Mouse (Mus musculus) neural tube, embryonic 13.5 days (tissue): ENCODE results near the gene Wnk4. TPM values are rescaled to one million over a fixed set of nuclear protein-coding genes. Genes with fewer than 3 reads are reported as not detected.

ENCODE experiments used
- ATAC-seq: fragments of 200-750 bp; cut with Nextera tagmentation; 2 replicates; pipeline ENCODE4 v1.8.0; 2017; ENCODE audit warnings: low read depth, mild to moderate bottlenecking, moderate TSS enrichment, moderate library complexity
- H3K27ac ChIP-seq: fragments of 300-500 bp; sonication (generic); replicated peaks from 2 replicates; pipeline ENCODE4 v1.5.1; 2015; ENCODE audit warnings: moderate library complexity, mild to moderate bottlenecking, inconsistent platforms
- H3K27me3 ChIP-seq: fragments of 300-500 bp; sonication (generic); 2 replicates; pipeline ENCODE4 v1.6.1; 2015; ENCODE audit warnings: mild to moderate bottlenecking, inconsistent platforms
- H3K36me3 ChIP-seq: fragments of 300-500 bp; sonication (generic); 2 replicates; pipeline ENCODE4 v1.6.1; 2015; ENCODE audit warnings: mild to moderate bottlenecking, inconsistent platforms
- H3K4me1 ChIP-seq: fragments of 300-500 bp; sonication (generic); replicated peaks from 2 replicates; pipeline ENCODE4 v1.6.1; 2015; ENCODE audit warnings: inconsistent platforms
- H3K4me2 ChIP-seq: fragments of 300-500 bp; sonication (generic); 2 replicates; pipeline ENCODE4 v1.6.1; 2015; ENCODE audit warnings: inconsistent platforms, mild to moderate bottlenecking, moderate library complexity
- H3K4me3 ChIP-seq: fragments of 300-500 bp; sonication (generic); 2 replicates; pipeline ENCODE4 v1.5.1; 2015; ENCODE audit warnings: mild to moderate bottlenecking, inconsistent platforms
- H3K9ac ChIP-seq: fragments of 300-500 bp; sonication (generic); 2 replicates; pipeline ENCODE4 v1.6.1; 2015; ENCODE audit warnings: moderate library complexity, mild to moderate bottlenecking, inconsistent platforms
- H3K9me3 ChIP-seq: fragments of 300-500 bp; sonication (generic); 2 replicates; pipeline ENCODE4 v1.6.1; 2016; ENCODE audit warnings: inconsistent platforms
- WGBS: fragments of 180-500 bp; shearing (Covaris S2); methylation state at CpG from one replicate; pipeline ENCODE4 v1.1.7; 2015; 5-methylcytosine and 5-hydroxymethylcytosine counted together
- polyA plus RNA-seq: library from polyadenylated mRNA; unstranded; fragments of >200 nt; fragmentation: Nextera tagmentation; extraction: Ambion mirVana; gene quantifications from 2 replicates; pipeline ENCODE4 v1.2.1, GENCODE M21; 2015

Gene Wnk4
- polyA plus RNA-seq, 1 experiment from 2014 or later = 5.5 TPM

DNA sequence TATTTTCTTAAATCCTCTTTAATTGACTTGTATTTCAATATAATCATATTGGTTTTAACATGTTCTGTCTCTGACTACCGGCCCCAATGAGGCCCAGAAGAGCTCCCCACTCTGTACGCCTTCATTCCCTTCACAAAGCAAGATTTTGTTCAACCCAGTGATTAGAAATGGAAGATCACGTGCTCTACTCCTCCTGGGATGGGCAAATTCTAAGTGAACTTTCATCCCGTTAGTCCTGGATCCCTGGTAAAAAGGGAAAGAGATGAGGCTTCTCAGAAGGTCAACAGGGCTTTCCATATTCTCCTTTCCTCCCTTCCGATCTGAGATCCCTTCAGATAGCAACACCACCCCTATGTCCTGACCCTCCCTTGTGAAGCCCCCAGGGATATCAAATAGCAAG lies 29.8 kb upstream of the Wnk4 start:
- Histone ChIP-seq H3K4me3 (no peak overlapping the region), H3K9me3 (no peaks in the 10 kb centered on the region), H3K27me3 (peaks cover 29% of the 10 kb centered on the region), H3K4me2 (peak overlapping the region; percentile 39; the same call in 1 of the 2 replicates), H3K27ac (peak overlapping the region; percentile 77), H3K36me3 (no peaks in the 10 kb centered on the region), H3K4me1 (peaks cover 26% of the 10 kb centered on the region), H3K9ac (no peak overlapping the region)
- WGBS = 24% methylated on average over 5 of the region's 5 CpGs
- ATAC-seq = no peak

- Histone ChIP-seq H3K36me3 (no peaks in the 10 kb centered on the region), H3K9ac (peak overlapping the region; percentile 17; the same call in 1 of the 2 replicates), H3K4me3 (0 out of 2 replicates have a peak overlapping the region, but pooled peaks have one; percentile 5), H3K4me2 (peak overlapping the region; percentile 39), H3K4me1 (peaks cover 23% of the 10 kb centered on the region), H3K27me3 (peaks cover 29% of the 10 kb centered on the region), H3K27ac (peak overlapping the region; percentile 77), H3K9me3 (no peaks in the 10 kb centered on the region)
- WGBS = 9% methylated on average over 18 of the region's 18 CpGs
- no peak for ATAC-seq
These were observed 29.1 kb upstream of the Wnk4 start for GRCm38 (mm10) chr11:101230991-101231871.

DNA sequence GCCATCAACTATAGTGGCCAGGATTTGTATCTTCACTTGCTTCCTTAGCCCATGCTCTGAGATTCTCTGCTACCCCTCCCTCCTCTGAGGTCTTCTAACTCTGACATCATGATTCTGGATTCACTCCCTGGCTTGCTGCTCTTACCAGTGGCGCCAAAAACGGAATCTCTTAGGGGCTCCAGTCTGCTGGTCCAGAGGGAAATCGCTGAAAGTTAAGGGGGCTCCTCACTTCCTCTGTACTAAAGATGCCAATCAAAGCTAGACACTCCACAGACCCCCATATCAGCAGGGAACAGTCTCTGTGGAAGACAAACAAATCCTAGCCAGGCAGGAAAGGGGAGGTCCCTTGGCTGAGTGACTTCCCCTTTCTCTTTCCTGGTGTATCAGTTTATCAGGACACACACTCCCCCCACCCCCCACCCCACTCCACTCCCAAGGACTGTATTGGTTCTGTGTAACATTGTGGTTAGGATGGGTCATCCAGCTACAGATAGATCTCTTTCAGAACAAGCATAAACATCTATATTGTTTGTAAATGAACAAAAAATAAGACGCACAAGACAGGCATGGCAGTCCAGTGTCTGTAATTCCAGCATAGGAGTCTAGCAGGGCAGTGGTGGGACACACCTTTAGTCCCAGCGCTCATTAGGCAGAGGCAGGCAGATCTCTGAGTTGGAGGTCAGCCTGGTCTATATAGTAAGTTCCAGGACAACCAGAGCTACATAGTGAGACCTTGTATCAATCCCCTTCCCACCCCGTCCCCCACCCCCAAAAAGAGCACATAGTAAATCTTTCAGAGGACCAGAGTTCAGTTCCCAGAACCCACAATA lies 28.1 kb upstream of the Wnk4 start:
- Histone ChIP-seq H3K4me1 (peaks cover 23% of the 10 kb centered on the region), H3K9me3 (no peaks in the 10 kb centered on the region), H3K4me2 (peak overlapping the region; percentile 39), H3K4me3 (no peak overlapping the region), H3K36me3 (no peaks in the 10 kb centered on the region), H3K27ac (peak overlapping the region; percentile 77), H3K27me3 (peaks cover 29% of the 10 kb centered on the region), H3K9ac (0 out of 2 replicates have a peak overlapping the region, but pooled peaks have one; percentile 17)
- WGBS = 61% methylated on average over 6 of the region's 6 CpGs
- no peak for ATAC-seq

DNA sequence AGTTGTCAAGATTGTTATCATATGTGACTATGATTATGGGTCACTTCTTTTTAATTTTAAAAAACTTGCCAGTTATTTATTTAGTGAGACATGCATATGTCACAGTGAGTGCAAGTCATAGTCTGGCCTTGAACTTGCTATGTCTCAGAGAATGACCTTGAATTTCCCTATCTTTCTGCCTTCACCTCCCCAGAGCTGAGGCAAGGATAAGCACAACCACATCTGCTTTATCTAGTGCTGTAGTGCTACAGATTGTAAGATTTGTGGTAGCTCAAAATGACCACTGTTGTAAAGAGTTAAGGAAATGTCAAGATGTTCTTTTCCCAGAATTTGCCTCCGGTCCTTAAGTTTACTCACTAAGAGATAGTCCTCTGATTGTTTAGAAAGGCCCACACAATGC lies 27.1 kb upstream of the Wnk4 start:
- ATAC-seq = no peak
- Histone ChIP-seq H3K9me3 (no peaks in the 10 kb centered on the region), H3K27me3 (peaks cover 24% of the 10 kb centered on the region), H3K27ac (no peak overlapping the region), H3K9ac (no peak overlapping the region), H3K36me3 (no peaks in the 10 kb centered on the region), H3K4me2 (no peak overlapping the region), H3K4me3 (no peak overlapping the region), H3K4me1 (peaks cover 23% of the 10 kb centered on the region)
- WGBS = 92% methylated on average over 1 of the region's 1 CpGs

DNA sequence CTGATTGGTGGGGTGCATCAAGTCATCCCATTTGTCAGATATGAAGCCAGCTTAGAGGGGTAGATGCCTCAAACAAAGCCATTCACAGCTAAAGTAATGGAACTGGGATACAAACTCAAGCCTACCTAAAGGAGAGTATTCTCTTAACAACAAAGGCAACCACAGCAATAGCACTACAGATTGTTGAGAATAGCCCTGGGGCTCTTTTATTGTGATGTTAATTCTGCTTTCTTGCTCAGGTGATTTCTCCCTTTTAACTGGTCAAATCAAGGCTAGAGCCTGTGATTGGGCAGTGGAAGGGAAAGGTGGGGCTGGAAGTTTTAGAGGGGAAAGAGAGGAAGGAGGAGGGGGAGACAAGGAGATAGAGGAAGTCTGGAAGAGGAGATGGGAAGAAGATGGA lies 26.2 kb upstream of the Wnk4 start:
- Histone ChIP-seq H3K36me3 (no peaks in the 10 kb centered on the region), H3K4me3 (no peak overlapping the region), H3K9me3 (no peaks in the 10 kb centered on the region), H3K4me2 (no peak overlapping the region), H3K27me3 (peaks cover 19% of the 10 kb centered on the region), H3K9ac (no peak overlapping the region), H3K4me1 (peaks cover 23% of the 10 kb centered on the region), H3K27ac (no peak overlapping the region)
- ATAC-seq = no peak

DNA sequence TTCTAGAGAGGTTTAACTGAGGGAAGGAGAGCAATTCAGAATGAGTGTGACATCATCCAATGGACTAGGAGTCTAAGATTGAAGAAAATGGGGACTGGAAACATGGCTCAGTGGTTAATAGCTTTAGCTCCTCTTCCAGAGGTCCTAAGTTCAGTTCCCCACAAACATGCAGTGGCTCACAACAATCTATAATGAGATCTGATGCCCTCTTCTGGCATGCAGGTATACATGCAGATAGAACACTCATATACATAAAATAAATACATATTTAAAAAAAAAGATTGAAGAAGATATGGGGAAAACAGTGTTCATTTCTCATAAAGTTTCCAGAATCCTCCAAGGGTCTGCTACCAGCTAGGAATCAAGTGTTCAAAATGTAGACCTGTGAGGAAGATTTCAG lies 24.9 kb upstream of the Wnk4 start:
- peaks cover 12% of the 10 kb centered on the region; the same call in 1 of the 2 replicates for H3K27me3 ChIP-seq
- H3K36me3 ChIP-seq = no peaks in the 10 kb centered on the region
- no peak for ATAC-seq

DNA sequence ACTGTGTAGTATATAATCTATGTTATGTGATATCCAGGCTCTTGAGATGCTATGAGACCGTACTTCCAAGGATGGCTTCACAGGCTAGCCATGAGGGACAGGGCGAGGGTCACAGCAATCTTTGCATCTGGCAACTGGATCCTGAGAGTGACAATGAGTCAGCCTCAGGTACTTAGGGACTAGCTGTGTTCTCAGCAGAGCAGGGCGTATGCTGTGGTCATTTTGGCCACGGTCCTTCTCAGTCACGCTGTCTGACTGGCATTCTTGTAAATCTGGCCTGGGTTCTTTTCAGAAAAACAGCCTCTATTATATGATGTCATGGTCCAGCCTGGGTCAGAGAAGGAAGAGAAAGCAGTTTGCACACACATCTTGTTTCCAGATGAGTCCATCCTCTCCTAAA lies 23.6 kb upstream of the Wnk4 start:
- Histone ChIP-seq H3K9me3 (no peaks in the 10 kb centered on the region), H3K4me1 (peaks cover 3% of the 10 kb centered on the region; the same call in 1 of the 2 replicates), H3K4me2 (no peak overlapping the region), H3K27me3 (0 out of 2 replicates have a peak, but pooled peaks cover 4% of the 10 kb centered on the region), H3K27ac (no peak overlapping the region), H3K36me3 (no peaks in the 10 kb centered on the region), H3K9ac (no peak overlapping the region), H3K4me3 (no peak overlapping the region)
- 93% methylated on average over 5 of the region's 5 CpGs for WGBS
- no peak for ATAC-seq

More for the DNA sequence above, 24.9 kb upstream of the Wnk4 start:
- Histone ChIP-seq H3K4me1 (peaks cover 17% of the 10 kb centered on the region; the same call in 1 of the 2 replicates), H3K4me3 (no peak overlapping the region), H3K9me3 (no peaks in the 10 kb centered on the region), H3K4me2 (no peak overlapping the region), H3K27ac (no peak overlapping the region), H3K9ac (no peak overlapping the region)

GRCm38 (mm10) chr11:101238071-101238647 lies 22.2 kb upstream of the Wnk4 start:
- Histone ChIP-seq H3K4me1 (no peaks in the 10 kb centered on the region), H3K9ac (no peak overlapping the region), H3K36me3 (no peaks in the 10 kb centered on the region), H3K27ac (0 out of 2 replicates have a peak overlapping the region, but pooled peaks have one; percentile 25), H3K4me3 (no peak overlapping the region), H3K4me2 (no peak overlapping the region), H3K9me3 (no peaks in the 10 kb centered on the region), H3K27me3 (no peaks in the 10 kb centered on the region)
- ATAC-seq = no peak
- 59% methylated on average over 5 of the region's 5 CpGs for WGBS

DNA sequence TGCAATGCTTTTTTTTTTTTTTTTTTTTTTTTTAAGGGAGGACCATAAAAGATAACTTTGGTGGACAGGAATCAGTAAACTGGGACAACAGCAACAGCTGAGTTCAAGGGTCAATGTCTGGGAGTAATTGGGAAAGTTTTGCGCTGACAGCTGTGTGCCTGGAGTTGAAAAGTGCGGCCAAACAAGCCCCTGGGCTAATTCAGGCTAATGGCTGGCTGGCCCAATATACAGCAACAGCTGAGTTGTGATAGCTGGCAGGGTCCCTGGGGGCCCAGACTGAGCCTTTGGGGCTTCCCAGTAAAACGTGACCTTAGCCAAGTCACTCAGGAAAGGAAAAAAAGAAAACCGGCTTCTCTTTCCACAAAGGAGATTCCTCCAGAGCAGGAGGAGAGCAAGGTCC lies 15.3 kb upstream of the Wnk4 start:
- peak overlapping the region; percentile 93; the same call in 1 of the 2 replicates for H3K4me2 ChIP-seq
- WGBS = 28% methylated on average over 4 of the region's 4 CpGs
- ATAC-seq = no peak
- H3K27me3 ChIP-seq = peaks cover 49% of the 10 kb centered on the region
- H3K9ac ChIP-seq = no peak overlapping the region
- H3K4me1 ChIP-seq = peaks cover 22% of the 10 kb centered on the region
- no peaks in the 10 kb centered on the region for H3K9me3 ChIP-seq
- no peaks in the 10 kb centered on the region for H3K36me3 ChIP-seq
- no peak overlapping the region for H3K27ac ChIP-seq
- H3K4me3 ChIP-seq = 0 out of 2 replicates have a peak overlapping the region, but pooled peaks have one; percentile 60

- peak within 1 kb of the TSS; percentile 60 for H3K4me3 ChIP-seq
- H3K4me1 ChIP-seq = peaks cover 22% of the 10 kb centered on the region
- H3K27ac ChIP-seq = peak within 1 kb of the TSS; percentile 54
- H3K4me2 ChIP-seq = peak within 1 kb of the TSS; percentile 93
- under 1% methylated on average over 62 of the region's 63 CpGs for WGBS
- peak within 1 kb of the TSS; percentile 81 for H3K9ac ChIP-seq
- peaks cover 52% of the 10 kb centered on the region for H3K27me3 ChIP-seq
- peak; percentile 66; the same call in 1 of the 2 replicates for ATAC-seq
- no peaks in the 10 kb centered on the region for H3K9me3 ChIP-seq
- no peaks in the 10 kb centered on the region for H3K36me3 ChIP-seq
These were observed 14.3 kb upstream of the Wnk4 start, which contains the start of gene Ramp2 for GRCm38 (mm10) chr11:101245855-101246701. TSS of gene Ramp2 (plus strand) at chr11:101246028.

GRCm38 (mm10) chr11:101246702-101247012 lies 13.7 kb upstream of the Wnk4 start:
- peak overlapping the region; percentile 60 for H3K4me3 ChIP-seq
- no peaks in the 10 kb centered on the region for H3K9me3 ChIP-seq
- no peaks in the 10 kb centered on the region for H3K36me3 ChIP-seq
- no peak for ATAC-seq
- peak overlapping the region; percentile 93 for H3K4me2 ChIP-seq
- peak overlapping the region; percentile 81 for H3K9ac ChIP-seq
- peak overlapping the region; percentile 54; the same call in 1 of the 2 replicates for H3K27ac ChIP-seq
- WGBS = 3% methylated on average over 7 of the region's 7 CpGs
- H3K27me3 ChIP-seq = peaks cover 55% of the 10 kb centered on the region
- H3K4me1 ChIP-seq = peaks cover 22% of the 10 kb centered on the region
